Mouse (Mus musculus) neural tube, embryonic 11.5 days (tissue): ENCODE measurements around the gene D630003M21Rik. TPM values are rescaled to one million over a fixed set of nuclear protein-coding genes. Genes with fewer than 3 reads are reported as not detected.

ENCODE experiments used
- ATAC-seq: fragments of 200-750 bp; cut with Nextera tagmentation; 2 replicates; pipeline ENCODE4 v1.8.0; 2017; ENCODE audit warnings: moderate number of reproducible peaks, mild to moderate bottlenecking, moderate TSS enrichment, moderate library complexity; ENCODE audit not compliant: insufficient read depth, low FRiP score, low TSS enrichment
- DNase-seq: peaks from one replicate; pipeline ENCODE4 v3.0.0-alpha.2; 2015; ENCODE audit warnings: low spot score
- H3K27ac ChIP-seq: fragments of 300-500 bp; sonication (generic); 2 replicates; pipeline ENCODE4 v1.5.1; 2014; ENCODE audit warnings: low read depth, mild to moderate bottlenecking, low read length
- H3K27me3 ChIP-seq: fragments of 300-500 bp; sonication (generic); 2 replicates; pipeline ENCODE4 v1.6.1; 2014; ENCODE audit warnings: mild to moderate bottlenecking, low read length, mixed read lengths; ENCODE audit not compliant: control insufficient read depth, insufficient read depth
- H3K36me3 ChIP-seq: fragments of 300-500 bp; sonication (generic); 2 replicates; pipeline ENCODE4 v1.6.1; 2014; ENCODE audit warnings: mild to moderate bottlenecking, low read length, moderate library complexity, mixed read lengths; ENCODE audit not compliant: control insufficient read depth, insufficient read depth
- H3K4me1 ChIP-seq: fragments of 300-500 bp; sonication (generic); 2 replicates; pipeline ENCODE4 v1.6.1; 2014; ENCODE audit warnings: low read length, mixed read lengths; ENCODE audit not compliant: control insufficient read depth, insufficient read depth
- H3K4me2 ChIP-seq: fragments of 300-500 bp; sonication (generic); 2 replicates; pipeline ENCODE4 v1.6.1; 2014; ENCODE audit warnings: low read depth, mild to moderate bottlenecking, moderate library complexity
- H3K4me3 ChIP-seq: fragments of 300-500 bp; sonication (generic); 2 replicates; pipeline ENCODE4 v1.5.1; 2014; ENCODE audit warnings: low read depth, low read length
- H3K9ac ChIP-seq: fragments of 300-500 bp; sonication (generic); 2 replicates; pipeline ENCODE4 v1.6.1; 2014; ENCODE audit warnings: mild to moderate bottlenecking, low read length
- H3K9me3 ChIP-seq: fragments of 300-500 bp; sonication (generic); 2 replicates; pipeline ENCODE4 v1.6.1; 2016; ENCODE audit warnings: low read length; ENCODE audit not compliant: control insufficient read depth
- WGBS: fragments of 180-500 bp; shearing (Covaris S2); extraction: QIAGEN DNeasy Blood & Tissue Kit; methylation state at CpG from one replicate; pipeline ENCODE4 v1.1.7; 2014; 5-methylcytosine and 5-hydroxymethylcytosine counted together
- polyA plus RNA-seq: library from polyadenylated mRNA; unstranded; fragments of >200 nt; fragmentation: Nextera tagmentation; extraction: Ambion mirVana; gene quantifications from 2 replicates; pipeline ENCODE4 v1.2.1, GENCODE M21; 2014

The D630003M21Rik gene
- polyA plus RNA-seq, 1 experiment from 2014 or later: 3.6 TPM

DNA sequence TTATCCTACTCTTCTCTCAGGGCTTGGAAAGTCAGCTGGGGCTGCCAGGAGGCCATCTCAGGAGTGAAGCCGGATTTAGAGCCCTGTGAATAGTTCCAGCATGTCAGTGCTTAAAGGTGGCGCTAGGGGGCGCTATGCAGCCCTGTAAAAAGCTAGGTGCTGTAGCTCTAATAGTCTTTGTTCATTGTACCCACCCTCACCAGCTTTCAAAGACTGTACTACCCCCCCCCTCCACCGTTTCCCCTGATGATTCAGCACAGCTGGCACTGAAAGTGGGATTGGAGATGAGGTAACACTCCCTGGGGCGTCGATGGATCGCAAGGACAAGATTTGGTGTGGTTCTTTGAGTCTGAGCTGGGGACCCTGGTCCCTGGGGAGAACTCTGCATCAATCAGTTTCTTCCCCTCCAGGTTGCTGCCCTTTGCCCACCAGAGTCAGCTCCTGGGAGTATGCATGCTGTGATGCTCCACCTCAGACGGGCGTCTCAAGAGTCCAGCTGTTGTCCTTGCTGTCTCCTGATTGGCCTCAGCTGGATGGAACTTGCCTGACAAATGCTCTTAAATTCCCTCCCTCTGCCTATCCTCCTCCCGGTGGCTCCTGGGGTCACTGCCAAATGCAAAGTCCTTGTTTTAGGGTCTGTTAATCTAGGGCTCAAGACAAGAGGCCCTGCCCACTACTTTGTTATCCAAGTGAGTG, 33.9 kb downstream of the D630003M21Rik start:
- Histone ChIP-seq H3K4me2 (no peak overlapping the region), H3K27me3 (no peaks in the 10 kb centered on the region), H3K4me1 (peaks cover 12% of the 10 kb centered on the region), H3K27ac (0 out of 2 replicates have a peak overlapping the region, but pooled peaks have one; percentile 34), H3K36me3 (no peaks in the 10 kb centered on the region), H3K4me3 (no peak overlapping the region), H3K9me3 (no peaks in the 10 kb centered on the region), H3K9ac (peak overlapping the region; percentile 6)
- ATAC-seq (no peak), DNase-seq (peak; percentile 77)
- WGBS: 13% methylated on average over 10 of the region's 10 CpGs

- H3K4me2 ChIP-seq: no peak overlapping the region
- 43% methylated on average over 10 of the region's 10 CpGs for WGBS
- no peak overlapping the region for H3K4me3 ChIP-seq
- H3K27me3 ChIP-seq: no peaks in the 10 kb centered on the region
- peaks cover 12% of the 10 kb centered on the region for H3K4me1 ChIP-seq
- H3K36me3 ChIP-seq: no peaks in the 10 kb centered on the region
- H3K9me3 ChIP-seq: no peaks in the 10 kb centered on the region
- ATAC-seq: no peak
- H3K9ac ChIP-seq: peak overlapping the region; percentile 2; the same call in 1 of the 2 replicates
- no peak overlapping the region for H3K27ac ChIP-seq
- DNase-seq: peak; percentile 44
Observed at GRCm38 (mm10) chr2:158193611-158194336, 35.2 kb downstream of the D630003M21Rik start.

GRCm38 (mm10) chr2:158191098-158191497, 37.9 kb downstream of the D630003M21Rik start:
- WGBS: 75% methylated on average over 7 of the region's 7 CpGs
- Histone ChIP-seq H3K9ac (no peak overlapping the region), H3K4me2 (no peak overlapping the region), H3K27ac (no peak overlapping the region), H3K36me3 (no peaks in the 10 kb centered on the region), H3K4me3 (no peak overlapping the region), H3K9me3 (no peaks in the 10 kb centered on the region), H3K27me3 (no peaks in the 10 kb centered on the region), H3K4me1 (peaks cover 12% of the 10 kb centered on the region)
- ATAC-seq: no peak
- DNase-seq: no peak

DNA sequence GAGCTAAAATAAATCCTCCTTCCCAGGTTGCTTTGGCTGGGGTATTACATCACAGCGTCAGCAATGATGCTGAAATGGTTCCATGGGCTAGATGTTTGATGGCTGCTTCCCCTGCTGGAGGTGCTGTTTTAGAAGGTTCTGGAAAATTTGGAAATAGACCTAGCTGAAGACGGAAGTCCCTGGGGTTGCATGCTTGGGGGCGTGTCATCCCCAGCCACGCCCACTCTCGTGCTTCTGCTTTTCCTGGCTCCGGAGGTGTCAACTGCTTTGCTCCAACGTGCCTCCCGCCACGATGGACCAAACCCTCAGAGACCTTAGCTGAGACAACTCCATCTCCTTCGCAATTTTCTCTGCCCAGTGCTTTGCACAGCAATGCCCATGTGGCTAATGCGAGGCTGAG, 39.6 kb downstream of the D630003M21Rik start:
- no peaks in the 10 kb centered on the region for H3K9me3 ChIP-seq
- H3K27me3 ChIP-seq: no peaks in the 10 kb centered on the region
- 69% methylated on average over 11 of the region's 11 CpGs for WGBS
- H3K4me3 ChIP-seq: no peak overlapping the region
- H3K27ac ChIP-seq: no peak overlapping the region
- H3K4me1 ChIP-seq: peaks cover 10% of the 10 kb centered on the region
- DNase-seq (no peak), ATAC-seq (no peak)
- no peak overlapping the region for H3K4me2 ChIP-seq
- no peaks in the 10 kb centered on the region for H3K36me3 ChIP-seq
- H3K9ac ChIP-seq: no peak overlapping the region

- no peak overlapping the region for H3K4me2 ChIP-seq
- H3K27ac ChIP-seq: no peak overlapping the region
- no peak for ATAC-seq
- H3K36me3 ChIP-seq: no peaks in the 10 kb centered on the region
- H3K27me3 ChIP-seq: no peaks in the 10 kb centered on the region
- H3K9ac ChIP-seq: no peak overlapping the region
- WGBS: 82% methylated on average over 11 of the region's 11 CpGs
- no peaks in the 10 kb centered on the region for H3K9me3 ChIP-seq
- no peak for DNase-seq
- H3K4me3 ChIP-seq: no peak overlapping the region
- H3K4me1 ChIP-seq: 0 out of 2 replicates have a peak, but pooled peaks cover 2% of the 10 kb centered on the region
Observed at GRCm38 (mm10) chr2:158186206-158186871, 42.7 kb downstream of the D630003M21Rik start.

DNA sequence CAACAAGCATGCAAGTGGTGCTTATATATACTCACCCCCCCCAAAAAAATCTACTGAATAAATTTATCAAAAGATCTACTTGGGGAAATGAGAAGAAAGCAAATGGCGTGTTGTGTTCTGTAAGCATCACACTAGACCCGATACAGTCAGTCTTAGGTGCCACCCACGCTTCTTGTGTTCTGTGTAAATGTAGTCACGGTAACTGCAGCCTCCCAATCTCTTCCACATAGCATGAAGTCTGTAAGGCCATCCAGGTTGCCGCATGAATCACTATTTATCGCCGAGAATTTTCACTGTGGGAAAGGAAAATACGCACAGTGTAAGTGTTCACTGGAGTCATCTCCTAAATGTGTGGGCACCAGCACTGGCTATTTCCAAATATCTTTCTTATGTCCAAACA, 45.8 kb downstream of the D630003M21Rik start:
- DNase-seq: no peak
- Histone ChIP-seq H3K4me1 (0 out of 2 replicates have a peak, but pooled peaks cover 5% of the 10 kb centered on the region), H3K9me3 (no peaks in the 10 kb centered on the region), H3K4me3 (no peak overlapping the region), H3K27me3 (no peaks in the 10 kb centered on the region), H3K4me2 (no peak overlapping the region), H3K27ac (no peak overlapping the region), H3K9ac (no peak overlapping the region), H3K36me3 (no peaks in the 10 kb centered on the region)
- 90% methylated on average over 8 of the region's 8 CpGs for whole genome bisulfite sequencing
- no peak for ATAC-seq

- no peak overlapping the region for H3K9ac ChIP-seq
- ATAC-seq: no peak
- H3K4me1 ChIP-seq: peaks cover 5% of the 10 kb centered on the region; the same call in 1 of the 2 replicates
- WGBS: 48% methylated on average over 6 of the region's 6 CpGs
- no peaks in the 10 kb centered on the region for H3K36me3 ChIP-seq
- H3K4me3 ChIP-seq: no peak overlapping the region
- no peak overlapping the region for H3K27ac ChIP-seq
- no peak for DNase-seq
- no peaks in the 10 kb centered on the region for H3K27me3 ChIP-seq
- no peaks in the 10 kb centered on the region for H3K9me3 ChIP-seq
- no peak overlapping the region for H3K4me2 ChIP-seq
Observed at GRCm38 (mm10) chr2:158181932-158182331, 47.1 kb downstream of the D630003M21Rik start.

- DNase-seq (peak; percentile 61), ATAC-seq (no peak)
- no peaks in the 10 kb centered on the region for H3K27me3 ChIP-seq
- no peaks in the 10 kb centered on the region for H3K9me3 ChIP-seq
- no peak overlapping the region for H3K4me3 ChIP-seq
- H3K9ac ChIP-seq: no peak overlapping the region
- peaks cover 5% of the 10 kb centered on the region; the same call in 1 of the 2 replicates for H3K4me1 ChIP-seq
- no peak overlapping the region for H3K4me2 ChIP-seq
- 40% methylated on average over 9 of the region's 9 CpGs for WGBS
- no peaks in the 10 kb centered on the region for H3K36me3 ChIP-seq
- H3K27ac ChIP-seq: no peak overlapping the region
Observed at GRCm38 (mm10) chr2:158180797-158181196, 48.2 kb downstream of the D630003M21Rik start.
